ENCODE assay signal across 25 mouse cellular contexts in genomic region chr6:101904234-101905028, GRCm38 (mm10).
DNase-seq lines count a peak whose midpoint lies in the region; ATAC-seq and TF ChIP-seq lines count a peak whose summit lies in the region.
"Had no signal": no experiment of that assay in that cellular context is flagged by ENCODE, and none has a peak within 500 bp of the region (broad histone marks: within the 10 kb centered on the region; RNA-seq: fewer than 3 reads in every experiment).

No protein-coding gene starts in this region.

- H3K27me3 ChIP-seq in lung, embryonic 15.5 days: no peaks in the 10 kb centered on the region
- no peaks in the 10 kb centered on the region for H3K27me3 ChIP-seq in stomach, embryonic 16.5 days (ENCODE audit: control insufficient read depth, insufficient read depth, low read length)
- H3K27me3 ChIP-seq: embryonic facial prominence, embryonic 12.5 days; embryonic facial prominence, embryonic 15.5 days; forebrain, embryonic 15.5 days; heart, embryonic 13.5 days had no signal

- H3K4me3 ChIP-seq in lung, embryonic 15.5 days: no peak overlapping the region
- H3K4me3 ChIP-seq in lung, adult 2 months (replicated peaks; ENCODE audit: extremely low read depth, low read depth, low read length): no peak overlapping the region
- no peak overlapping the region for H3K4me3 ChIP-seq in stomach, embryonic 16.5 days (replicated peaks; ENCODE audit: low read length)
- H3K4me3 ChIP-seq: embryonic facial prominence, embryonic 12.5 days; embryonic facial prominence, embryonic 15.5 days; forebrain, embryonic 15.5 days; heart, adult 2 months; heart, embryonic 10.5 days; heart, embryonic 13.5 days had no signal

- no peak overlapping the region for H3K9ac ChIP-seq in lung, embryonic 15.5 days
- no peak overlapping the region for H3K9ac ChIP-seq in stomach, embryonic 16.5 days (ENCODE audit: low read length)
- H3K9ac ChIP-seq: embryonic facial prominence, embryonic 12.5 days; embryonic facial prominence, embryonic 15.5 days; forebrain, embryonic 15.5 days; heart, embryonic 13.5 days; hindbrain, embryonic 14.5 days had no signal

- no peak for DNase-seq in lung, adult 2 months
- peak; percentile 18 for DNase-seq in lung, postnatal 25 days (ENCODE audit: low spot score)
- peak; percentile 24 for DNase-seq in lung, postnatal 36 days
- no peak for DNase-seq in thymus, postnatal 25 days
- DNase-seq: adrenal gland, adult 2 months; adrenal gland, postnatal 14 days; cerebellum, adult 11-12 months; cerebellum, adult 9-10 months; cerebellum, postnatal 14 days; gastrocnemius, postnatal 10 days; gastrocnemius, postnatal 36 days; heart, adult 2 months; heart, postnatal 14 days; heart, postnatal 4 days had no signal

- H3K4me1 ChIP-seq in lung, embryonic 15.5 days: 0 out of 2 replicates have a peak, but pooled peaks cover 4% of the 10 kb centered on the region
- no peaks in the 10 kb centered on the region for H3K4me1 ChIP-seq in lung, adult 2 months (ENCODE audit: control insufficient read depth, insufficient read depth, low read length)
- H3K4me1 ChIP-seq in stomach, embryonic 16.5 days (ENCODE audit: control insufficient read depth, insufficient read depth, low read length): peaks cover 4% of the 10 kb centered on the region; the same call in 1 of the 2 replicates
- H3K4me1 ChIP-seq: embryonic facial prominence, embryonic 12.5 days; embryonic facial prominence, embryonic 15.5 days; forebrain, embryonic 15.5 days; heart, embryonic 10.5 days; heart, embryonic 13.5 days had no signal

- no peaks in the 10 kb centered on the region for H3K9me3 ChIP-seq in lung, embryonic 15.5 days
- H3K9me3 ChIP-seq in stomach, embryonic 16.5 days (replicated peaks; ENCODE audit: control insufficient read depth, low read length): no peaks in the 10 kb centered on the region
- H3K9me3 ChIP-seq: embryonic facial prominence, embryonic 12.5 days; embryonic facial prominence, embryonic 15.5 days; forebrain, embryonic 15.5 days; heart, embryonic 10.5 days; heart, embryonic 13.5 days had no signal

- peak; percentile 78; the same call in 1 of the 2 replicates for ATAC-seq in lung, embryonic 15.5 days (ENCODE audit: borderline replicate concordance, extremely low read depth, low FRiP score, low TSS enrichment)
- ATAC-seq in stomach, embryonic 16.5 days (ENCODE audit: insufficient read depth, low FRiP score): peak; percentile 80; the same call in 1 of the 2 replicates
- no peak for ATAC-seq in cerebellum, adult (ENCODE audit: insufficient number of reproducible peaks, low FRiP score, low TSS enrichment)
- ATAC-seq: CD4-positive, CD25-positive, alpha-beta regulatory T cell, adult 4 months; forebrain, embryonic 15.5 days; hindbrain, postnatal 0 days had no signal

- no peak for TF ChIP-seq CTCF in lung, adult 2 months (IDR thresholded peaks at IDR 0.05; ENCODE audit: insufficient read depth, low read length)

- TF ChIP-seq POLR2A in lung, adult 2 months (IDR thresholded peaks at IDR 0.05; ENCODE audit: borderline replicate concordance, extremely low read depth, low read depth, low read length): no peak

- no peaks in the 10 kb centered on the region for H3K36me3 ChIP-seq in lung, embryonic 15.5 days
- H3K36me3 ChIP-seq in stomach, embryonic 16.5 days (ENCODE audit: control insufficient read depth, insufficient read depth, low read length): no peaks in the 10 kb centered on the region
- H3K36me3 ChIP-seq: embryonic facial prominence, embryonic 12.5 days; embryonic facial prominence, embryonic 15.5 days; forebrain, embryonic 15.5 days; heart, embryonic 10.5 days; heart, embryonic 13.5 days had no signal

- H3K27ac ChIP-seq in lung, embryonic 15.5 days: no peak overlapping the region
- no peak overlapping the region for H3K27ac ChIP-seq in stomach, embryonic 16.5 days (ENCODE audit: low read length)
- H3K27ac ChIP-seq: embryonic facial prominence, embryonic 12.5 days; embryonic facial prominence, embryonic 15.5 days; forebrain, embryonic 15.5 days; heart, adult 2 months; heart, embryonic 10.5 days; heart, embryonic 13.5 days; hindbrain, embryonic 14.5 days; hindbrain, postnatal 0 days had no signal

- WGBS in lung, embryonic 15.5 days: 31% methylated on average over 2 of the region's 2 CpGs
- 29% methylated on average over 2 of the region's 2 CpGs for WGBS in lung, adult 2 months
- WGBS in stomach, embryonic 16.5 days: 24% methylated on average over 2 of the region's 2 CpGs

- no peak overlapping the region for H3K4me2 ChIP-seq in lung, embryonic 15.5 days
- no peak overlapping the region for H3K4me2 ChIP-seq in stomach, embryonic 16.5 days (ENCODE audit: low read depth, low read length)
- H3K4me2 ChIP-seq: embryonic facial prominence, embryonic 12.5 days; embryonic facial prominence, embryonic 15.5 days; forebrain, embryonic 15.5 days; heart, embryonic 13.5 days; hindbrain, embryonic 14.5 days had no signal

Comparison
In these comparisons a context has a peak if more than half of its experiments do, and no peak if none do; other contexts are left out.
1. DNase-seq: peak in lung, postnatal 25 days (single experiment) and lung, postnatal 36 days (single experiment); none in lung, adult 2 months (single experiment) and thymus, postnatal 25 days (single experiment).